Mouse (Mus musculus): ENCODE data around the gene Galnt18. TPM values are rescaled to one million over a fixed set of nuclear protein-coding genes. Genes with fewer than 3 reads are reported as not detected.
A peak's percentile ranks its signal among the peaks of the same experiment; 100 is the strongest.

Galnt18 gene
- polyA plus RNA-seq, 1 experiment from 2014 or later = 8.5 TPM

DNA sequence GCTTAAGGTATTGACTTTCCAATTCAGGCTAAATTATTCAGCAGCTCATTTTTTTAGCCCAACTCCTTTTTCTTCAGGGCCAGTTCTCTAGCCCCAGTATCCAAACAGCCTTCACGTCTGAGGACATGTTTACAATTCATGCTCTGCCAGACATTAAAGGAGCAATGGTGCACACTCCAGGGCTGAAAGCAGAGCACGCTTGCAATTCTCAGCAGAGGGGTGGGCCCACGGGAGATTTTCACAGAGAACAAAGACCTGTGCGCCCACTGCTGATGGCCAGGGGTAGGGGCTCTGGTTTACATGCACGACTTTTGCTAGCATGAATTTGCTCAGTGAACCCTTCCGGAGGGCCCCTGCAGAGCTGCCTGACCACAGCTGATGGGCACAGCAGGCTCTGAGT, 11.6 kb upstream of the Galnt18 start:
- DNase-seq (ENCODE audit: low spot score) = no peak
- WGBS = 39% methylated on average over 6 of the region's 6 CpGs
- H3K27ac ChIP-seq = no peak overlapping the region
- no peaks in the 10 kb centered on the region for H3K27me3 ChIP-seq (ENCODE audit: insufficient read depth, poor library complexity, severe bottlenecking)
- no peaks in the 10 kb centered on the region for H3K36me3 ChIP-seq
- H3K4me3 ChIP-seq = no peak overlapping the region
- peaks cover 6% of the 10 kb centered on the region for H3K4me1 ChIP-seq (replicated peaks)
- H3K9me3 ChIP-seq = no peaks in the 10 kb centered on the region

GRCm38 (mm10) chr7:111787921-111788320, 8.1 kb upstream of the Galnt18 start:
- H3K27ac ChIP-seq = no peak overlapping the region
- peaks cover 6% of the 10 kb centered on the region for H3K4me1 ChIP-seq (replicated peaks)
- no peaks in the 10 kb centered on the region for H3K9me3 ChIP-seq
- no peak for DNase-seq (ENCODE audit: low spot score)
- H3K36me3 ChIP-seq = no peaks in the 10 kb centered on the region
- no peak overlapping the region for H3K4me3 ChIP-seq
- no peaks in the 10 kb centered on the region for H3K27me3 ChIP-seq (ENCODE audit: insufficient read depth, poor library complexity, severe bottlenecking)
- 95% methylated on average over 2 of the region's 2 CpGs for WGBS

DNA sequence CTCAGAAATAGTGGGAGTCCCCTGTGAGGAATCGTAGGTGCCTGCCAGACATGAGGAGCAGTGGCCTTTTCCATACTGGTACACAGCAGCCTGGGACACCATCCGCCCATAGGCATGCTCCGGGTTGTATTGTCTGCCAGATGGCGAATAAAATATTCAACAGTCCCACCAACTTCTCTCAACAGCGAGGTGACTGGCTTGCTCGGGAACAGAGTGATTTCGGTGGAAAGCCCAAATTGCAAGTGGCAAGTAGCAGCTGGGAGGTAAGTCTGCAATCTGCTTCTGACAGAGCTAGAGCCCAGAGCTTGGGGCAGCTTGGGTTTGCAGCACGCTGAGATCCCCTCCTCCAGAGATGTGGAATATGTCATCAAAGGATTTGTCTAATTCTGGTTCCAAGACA, 5.7 kb upstream of the Galnt18 start:
- no peaks in the 10 kb centered on the region for H3K36me3 ChIP-seq
- 80% methylated on average over 8 of the region's 8 CpGs for WGBS
- no peak for DNase-seq (ENCODE audit: low spot score)

GRCm38 (mm10) chr7:111782126-111782525, 2.3 kb upstream of the Galnt18 start:
- H3K27me3 ChIP-seq (ENCODE audit: insufficient read depth, poor library complexity, severe bottlenecking) = peaks cover 39% of the 10 kb centered on the region
- H3K4me1 ChIP-seq (replicated peaks) = peaks cover 31% of the 10 kb centered on the region
- H3K9me3 ChIP-seq = no peaks in the 10 kb centered on the region
- H3K36me3 ChIP-seq = no peaks in the 10 kb centered on the region
- no peak overlapping the region for H3K4me3 ChIP-seq
- WGBS = 59% methylated on average over 5 of the region's 5 CpGs
- H3K27ac ChIP-seq = no peak overlapping the region
- peak; percentile 62 for DNase-seq (ENCODE audit: low spot score)

More for the DNA sequence above, 5.7 kb upstream of the Galnt18 start:
- Histone ChIP-seq H3K9me3 (no peaks in the 10 kb centered on the region), H3K4me1 (replicated peaks) (peaks cover 2% of the 10 kb centered on the region; the same call in 1 of the 2 replicates), H3K27me3 (ENCODE audit: insufficient read depth, poor library complexity, severe bottlenecking) (peaks cover 13% of the 10 kb centered on the region), H3K4me3 (no peak overlapping the region), H3K27ac (no peak overlapping the region)

- H3K36me3 ChIP-seq = no peaks in the 10 kb centered on the region
- peaks cover 33% of the 10 kb centered on the region for H3K4me1 ChIP-seq (replicated peaks)
- H3K4me3 ChIP-seq = no peak overlapping the region
- 91% methylated on average over 6 of the region's 6 CpGs for WGBS
- no peak for DNase-seq (ENCODE audit: low spot score)
- no peak overlapping the region for H3K27ac ChIP-seq
- no peaks in the 10 kb centered on the region for H3K9me3 ChIP-seq
- peaks cover 41% of the 10 kb centered on the region for H3K27me3 ChIP-seq (ENCODE audit: insufficient read depth, poor library complexity, severe bottlenecking)
Measured at GRCm38 (mm10) chr7:111781316-111781715, 1.5 kb upstream of the Galnt18 start.

DNA sequence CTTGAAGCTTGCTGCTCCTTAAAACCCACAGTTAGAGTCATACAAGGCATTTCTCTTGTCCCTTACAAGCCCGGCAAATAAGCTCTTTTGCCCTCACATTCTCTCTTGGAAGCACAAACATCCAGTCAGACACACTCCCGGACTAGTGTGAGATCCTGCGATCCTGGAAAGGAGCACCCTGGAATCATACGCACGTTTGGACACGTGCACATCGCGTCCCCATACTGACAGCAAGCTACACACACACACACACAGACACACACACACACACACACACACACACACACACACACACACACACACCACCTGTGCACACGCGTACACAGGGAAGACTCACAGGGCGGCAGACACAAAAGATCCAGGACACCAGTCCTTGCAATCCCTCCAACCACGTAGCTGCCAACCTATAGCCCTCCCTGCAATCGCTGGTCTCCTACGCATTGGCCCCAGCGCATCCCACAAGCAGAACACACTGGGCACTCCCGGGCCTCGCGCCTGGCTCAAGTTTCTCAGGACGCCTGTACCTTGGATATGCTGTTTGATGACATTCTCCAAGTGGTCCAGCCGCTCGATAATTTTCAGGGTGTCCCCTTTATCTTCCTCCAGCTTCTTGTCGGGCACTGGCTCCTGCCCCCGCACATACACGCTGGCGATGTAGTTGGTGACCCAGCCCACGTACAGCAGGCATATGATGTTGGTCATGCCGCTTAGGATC, 831 bp downstream of the Galnt18 start:
- peak overlapping the region; percentile 82 for H3K27ac ChIP-seq
- peaks cover 41% of the 10 kb centered on the region for H3K27me3 ChIP-seq (ENCODE audit: insufficient read depth, poor library complexity, severe bottlenecking)
- H3K36me3 ChIP-seq = no peaks in the 10 kb centered on the region
- peak overlapping the region; percentile 65 for H3K4me3 ChIP-seq
- WGBS = 20% methylated on average over 27 of the region's 27 CpGs
- H3K4me1 ChIP-seq (replicated peaks) = peaks cover 37% of the 10 kb centered on the region
- no peaks in the 10 kb centered on the region for H3K9me3 ChIP-seq
- peak; percentile 39 for DNase-seq (ENCODE audit: low spot score)

GRCm38 (mm10) chr7:111778212-111778611, 1.6 kb downstream of the Galnt18 start:
- WGBS = 78% methylated on average over 7 of the region's 7 CpGs
- H3K4me3 ChIP-seq = peak overlapping the region; percentile 65
- no peak for DNase-seq (ENCODE audit: low spot score)
- no peaks in the 10 kb centered on the region for H3K9me3 ChIP-seq
- peaks cover 41% of the 10 kb centered on the region for H3K27me3 ChIP-seq (ENCODE audit: insufficient read depth, poor library complexity, severe bottlenecking)
- no peak overlapping the region for H3K27ac ChIP-seq
- H3K36me3 ChIP-seq = no peaks in the 10 kb centered on the region
- H3K4me1 ChIP-seq (replicated peaks) = peaks cover 37% of the 10 kb centered on the region

- Histone ChIP-seq H3K9me3 (no peaks in the 10 kb centered on the region), H3K27me3 (ENCODE audit: insufficient read depth, poor library complexity, severe bottlenecking) (peaks cover 41% of the 10 kb centered on the region), H3K36me3 (no peaks in the 10 kb centered on the region), H3K4me3 (no peak overlapping the region), H3K4me1 (replicated peaks) (peaks cover 37% of the 10 kb centered on the region), H3K27ac (no peak overlapping the region)
- no peak for DNase-seq (ENCODE audit: low spot score)
- 96% methylated on average over 2 of the region's 2 CpGs for WGBS
Measured at GRCm38 (mm10) chr7:111777186-111777585, 2.6 kb downstream of the Galnt18 start.

- Histone ChIP-seq H3K4me1 (replicated peaks) (peaks cover 37% of the 10 kb centered on the region), H3K4me3 (no peak overlapping the region), H3K36me3 (no peaks in the 10 kb centered on the region), H3K27me3 (ENCODE audit: insufficient read depth, poor library complexity, severe bottlenecking) (peaks cover 34% of the 10 kb centered on the region), H3K9me3 (no peaks in the 10 kb centered on the region), H3K27ac (no peak overlapping the region)
- 77% methylated on average over 7 of the region's 7 CpGs for WGBS
- DNase-seq (ENCODE audit: low spot score) = no peak
Measured at GRCm38 (mm10) chr7:111776160-111776559, 3.6 kb downstream of the Galnt18 start.

GRCm38 (mm10) chr7:111772398-111772797, 7.4 kb downstream of the Galnt18 start:
- H3K9me3 ChIP-seq = no peaks in the 10 kb centered on the region
- no peaks in the 10 kb centered on the region for H3K36me3 ChIP-seq
- H3K4me1 ChIP-seq (replicated peaks) = peaks cover 5% of the 10 kb centered on the region; the same call in 1 of the 2 replicates
- no peak overlapping the region for H3K4me3 ChIP-seq
- WGBS = 86% methylated on average over 2 of the region's 2 CpGs
- peaks cover 4% of the 10 kb centered on the region for H3K27me3 ChIP-seq (ENCODE audit: insufficient read depth, poor library complexity, severe bottlenecking)
- no peak for DNase-seq (ENCODE audit: low spot score)
- no peak overlapping the region for H3K27ac ChIP-seq

DNA sequence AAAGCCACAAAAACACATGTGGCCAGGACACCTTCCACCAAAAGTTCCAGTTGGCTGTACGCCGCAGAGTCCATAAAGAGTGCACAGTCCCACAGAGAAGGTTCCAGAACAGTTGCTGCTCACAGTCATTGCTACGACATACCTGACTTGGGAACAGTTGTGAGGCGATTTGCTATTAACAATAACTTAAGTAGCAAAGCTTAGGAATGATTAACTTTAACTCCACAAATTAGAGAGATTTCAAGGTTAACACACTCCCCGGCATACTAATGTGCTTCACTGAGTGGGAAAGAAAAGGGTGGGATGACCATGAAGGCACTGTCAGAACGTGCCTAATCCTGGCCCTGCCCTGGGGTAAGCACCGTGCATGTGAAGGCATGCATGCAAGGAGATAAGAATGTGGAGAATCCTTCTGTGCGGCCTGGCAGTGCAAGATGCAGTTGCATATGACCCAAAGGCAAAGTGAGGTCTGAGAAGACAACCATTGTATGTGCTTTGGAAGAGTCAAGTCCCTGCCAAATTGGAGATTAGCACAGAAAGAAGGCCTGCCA, 8.5 kb downstream of the Galnt18 start:
- no peak overlapping the region for H3K4me3 ChIP-seq
- no peaks in the 10 kb centered on the region for H3K27me3 ChIP-seq (ENCODE audit: insufficient read depth, poor library complexity, severe bottlenecking)
- no peaks in the 10 kb centered on the region for H3K36me3 ChIP-seq
- H3K9me3 ChIP-seq = no peaks in the 10 kb centered on the region
- 84% methylated on average over 8 of the region's 8 CpGs for WGBS
- H3K4me1 ChIP-seq (replicated peaks) = peaks cover 4% of the 10 kb centered on the region; the same call in 1 of the 2 replicates
- H3K27ac ChIP-seq = no peak overlapping the region
- no peak for DNase-seq (ENCODE audit: low spot score)

DNA sequence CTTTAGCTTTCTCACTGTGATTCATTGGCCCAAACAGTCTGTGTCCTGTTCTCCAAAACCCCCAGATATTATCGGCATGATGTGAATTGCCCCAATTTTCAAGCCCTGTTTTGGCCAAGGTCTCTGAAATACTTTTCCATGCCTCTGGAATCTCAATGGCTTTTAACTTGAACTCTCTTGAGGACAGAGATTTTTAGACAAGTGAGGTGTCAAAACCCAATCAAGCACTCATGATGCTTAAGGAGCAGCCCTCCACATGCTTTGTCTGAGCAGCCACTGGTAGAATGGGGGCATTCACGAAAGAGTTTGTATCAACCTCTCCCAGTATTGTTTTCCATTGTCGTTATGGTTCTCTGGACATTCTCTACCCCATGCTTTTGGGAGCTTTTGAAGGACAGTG, 9.2 kb downstream of the Galnt18 start:
- no peaks in the 10 kb centered on the region for H3K9me3 ChIP-seq
- H3K4me1 ChIP-seq (replicated peaks) = no peaks in the 10 kb centered on the region
- no peak overlapping the region for H3K27ac ChIP-seq
- H3K36me3 ChIP-seq = no peaks in the 10 kb centered on the region
- no peak overlapping the region for H3K4me3 ChIP-seq
- no peaks in the 10 kb centered on the region for H3K27me3 ChIP-seq (ENCODE audit: insufficient read depth, poor library complexity, severe bottlenecking)
- WGBS = 88% methylated on average over 3 of the region's 3 CpGs
- DNase-seq (ENCODE audit: low spot score) = no peak

- Histone ChIP-seq H3K4me1 (replicated peaks) (peaks cover 7% of the 10 kb centered on the region), H3K9me3 (no peaks in the 10 kb centered on the region), H3K27me3 (ENCODE audit: insufficient read depth, poor library complexity, severe bottlenecking) (no peaks in the 10 kb centered on the region), H3K27ac (no peak overlapping the region), H3K4me3 (no peak overlapping the region), H3K36me3 (no peaks in the 10 kb centered on the region)
- DNase-seq (ENCODE audit: low spot score) = no peak
- WGBS = 78% methylated on average over 9 of the region's 9 CpGs
Measured at GRCm38 (mm10) chr7:111766145-111766767, 13.5 kb downstream of the Galnt18 start.
